Mouse (Mus musculus) 416B (cell line): ENCODE measurements around the gene Mrpl33.
"Not testable (repeated sequence)": the region's sequence is repeated elsewhere in the genome, so short reads cannot be mapped to it uniquely, and the experiment has no call there.

Experiments used
- DNase-seq: peaks from one replicate; pipeline ENCODE4 v3.0.0; 2011; ENCODE audit warnings: low read depth

The Mrpl33 gene

GRCm38 (mm10) chr5:31596481-31597429 lies at the start of gene Mrpl33:
Mrpl33 (plus strand) TSS chr5:31596935.
- DNase-seq = peak; percentile 73

DNA sequence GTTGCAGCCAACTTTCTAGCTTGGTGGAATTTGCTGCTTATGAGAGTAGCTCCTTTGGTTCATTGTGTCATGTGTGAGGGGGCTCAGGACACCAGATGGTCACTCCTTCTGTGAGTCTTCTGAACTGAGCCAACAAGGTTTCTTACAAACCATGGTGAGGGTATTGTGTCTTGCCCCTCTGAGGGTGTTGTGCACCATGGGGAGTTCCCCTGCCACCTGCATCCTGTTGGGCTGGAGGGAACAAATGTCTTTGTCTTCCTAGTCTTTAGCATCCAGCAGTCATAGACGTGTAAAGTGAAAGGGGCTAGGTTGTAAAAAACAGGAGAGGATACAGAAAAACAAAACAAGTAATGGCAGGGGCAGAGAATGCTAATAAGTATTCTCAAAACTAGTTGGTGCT lies 37.3 kb upstream of the Mrpl33 start:
- DNase-seq = no peak

DNA sequence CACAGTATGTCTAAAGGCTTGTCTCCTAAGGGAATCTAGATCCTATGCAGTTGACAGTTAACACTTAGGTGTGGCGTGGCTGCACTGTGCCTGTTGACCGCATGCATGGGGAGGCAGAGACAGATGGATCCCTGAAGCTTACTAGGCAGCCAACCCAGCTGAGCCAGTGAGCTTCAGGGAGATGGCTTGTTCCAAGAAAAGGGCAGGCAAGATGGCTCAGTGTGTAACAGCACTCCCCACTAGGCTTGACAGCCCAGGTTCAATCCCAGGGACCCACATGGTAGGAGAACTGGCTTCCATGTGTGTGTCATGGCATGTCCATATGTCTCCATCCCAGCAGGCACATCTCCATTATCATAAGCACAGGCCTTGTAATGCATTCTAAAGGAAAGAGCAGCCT lies 36.4 kb upstream of the Mrpl33 start:
- DNase-seq = no peak

DNA sequence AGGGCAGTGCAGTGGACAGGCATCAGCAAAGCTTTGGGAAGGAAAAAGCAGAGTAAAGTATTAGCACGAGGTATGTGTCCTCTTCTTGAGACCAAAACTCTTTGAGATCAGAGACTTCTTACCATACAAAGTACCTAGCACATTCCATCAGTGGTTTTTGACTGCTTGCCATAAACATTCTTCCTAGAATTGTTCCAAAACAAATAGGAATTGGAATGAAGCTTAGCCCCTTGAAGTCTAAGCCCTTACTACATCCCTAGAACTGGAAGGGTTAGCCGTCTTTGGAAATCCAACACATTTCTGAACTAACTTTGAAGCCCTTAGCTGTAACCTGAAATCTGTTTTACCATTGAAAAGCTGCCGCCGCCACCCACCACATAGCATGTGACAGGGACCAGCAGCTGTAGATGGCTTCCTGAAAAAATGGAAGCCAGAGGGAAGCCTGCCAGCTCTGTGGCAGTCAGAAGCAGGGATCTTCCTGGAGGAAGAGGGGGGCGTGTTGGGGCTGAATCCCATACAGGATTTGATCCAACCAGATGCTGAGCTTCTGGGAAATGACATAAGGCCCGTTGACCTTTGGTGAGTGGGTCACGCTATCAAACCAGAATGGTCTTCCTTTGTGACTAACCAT lies 34.6 kb upstream of the Mrpl33 start:
- no peak for DNase-seq

DNA sequence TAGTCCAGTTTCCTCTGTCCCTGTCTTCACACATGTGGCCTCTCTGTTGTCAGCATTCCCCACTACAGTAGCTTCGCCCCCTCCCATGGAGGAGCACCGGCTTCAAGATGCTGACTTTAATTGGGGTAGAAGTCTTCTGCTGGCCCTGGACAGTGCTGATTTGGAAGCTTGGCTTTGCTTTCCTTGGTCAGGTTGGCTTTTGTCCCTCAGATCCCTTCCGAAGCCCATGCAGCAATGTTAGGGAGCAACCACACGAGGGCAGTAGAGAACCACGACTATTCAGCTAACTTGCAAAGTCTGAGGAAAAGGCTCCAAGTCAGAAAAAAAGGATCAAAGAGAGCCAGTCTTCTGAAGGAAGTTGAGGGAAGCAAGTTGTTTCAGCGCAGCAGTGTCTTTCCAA lies 33.2 kb upstream of the Mrpl33 start:
- peak; percentile 81 for DNase-seq

DNA sequence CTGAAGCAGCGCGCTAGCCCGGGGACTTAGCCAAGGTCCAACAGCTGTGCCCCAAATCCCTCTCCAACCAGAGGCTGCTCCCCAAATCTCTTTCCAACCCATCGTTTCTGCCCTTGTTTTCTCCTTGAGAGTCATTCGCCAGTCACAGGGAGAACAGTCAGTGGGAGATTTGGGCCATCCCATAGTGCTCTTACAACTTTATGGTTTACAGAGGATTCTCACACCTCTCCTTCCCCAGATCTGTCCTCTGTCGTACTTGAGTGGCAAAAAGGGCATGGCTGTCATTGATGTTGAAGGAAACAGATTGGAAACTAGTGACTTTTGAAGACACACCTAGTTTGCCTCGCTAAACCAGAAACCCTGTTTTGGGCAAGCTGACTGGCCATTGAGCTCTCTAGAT lies 32.8 kb upstream of the Mrpl33 start:
- no peak for DNase-seq

DNA sequence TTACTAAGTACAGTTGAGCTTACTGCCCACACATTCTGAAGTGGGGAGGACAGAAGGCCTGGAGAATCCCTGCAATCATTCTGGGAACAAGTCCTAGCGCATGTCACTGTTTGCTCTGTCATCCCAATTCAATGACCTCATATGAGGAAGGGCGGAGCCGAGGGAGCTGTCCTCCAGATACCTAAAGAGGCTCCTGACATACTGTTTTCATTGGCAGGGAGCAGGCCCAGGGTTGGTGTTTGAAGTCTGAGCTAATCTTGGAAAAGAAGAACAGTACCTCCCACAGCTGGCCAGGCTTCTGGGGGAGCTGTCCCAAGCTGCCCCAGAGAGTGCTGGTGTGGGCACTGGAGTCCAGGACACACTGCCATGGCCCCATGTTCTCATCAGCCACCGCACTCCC lies 31.8 kb upstream of the Mrpl33 start:
- DNase-seq = no peak

GRCm38 (mm10) chr5:31566026-31566425 lies 30.7 kb upstream of the Mrpl33 start:
- no peak for DNase-seq

DNA sequence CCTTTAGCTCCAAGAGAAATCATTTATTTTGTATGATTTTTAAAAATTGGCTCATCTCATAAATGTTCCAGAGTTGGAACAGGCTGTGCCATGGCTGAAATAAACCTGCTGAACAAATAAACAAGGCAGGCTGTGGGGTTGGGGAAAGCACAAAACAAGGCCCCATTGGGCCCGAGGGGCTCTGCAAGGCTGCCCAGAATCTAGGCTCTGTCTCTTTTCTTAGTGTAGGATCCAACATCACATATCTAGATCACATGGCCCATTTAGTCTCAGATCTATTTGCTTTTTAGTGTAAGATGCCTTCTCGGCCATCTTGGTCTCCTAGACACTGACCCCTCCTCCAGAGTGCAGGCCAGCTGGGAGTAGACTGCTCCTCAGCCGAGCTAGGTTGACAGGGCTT lies 30.3 kb upstream of the Mrpl33 start:
- no peak for DNase-seq

DNA sequence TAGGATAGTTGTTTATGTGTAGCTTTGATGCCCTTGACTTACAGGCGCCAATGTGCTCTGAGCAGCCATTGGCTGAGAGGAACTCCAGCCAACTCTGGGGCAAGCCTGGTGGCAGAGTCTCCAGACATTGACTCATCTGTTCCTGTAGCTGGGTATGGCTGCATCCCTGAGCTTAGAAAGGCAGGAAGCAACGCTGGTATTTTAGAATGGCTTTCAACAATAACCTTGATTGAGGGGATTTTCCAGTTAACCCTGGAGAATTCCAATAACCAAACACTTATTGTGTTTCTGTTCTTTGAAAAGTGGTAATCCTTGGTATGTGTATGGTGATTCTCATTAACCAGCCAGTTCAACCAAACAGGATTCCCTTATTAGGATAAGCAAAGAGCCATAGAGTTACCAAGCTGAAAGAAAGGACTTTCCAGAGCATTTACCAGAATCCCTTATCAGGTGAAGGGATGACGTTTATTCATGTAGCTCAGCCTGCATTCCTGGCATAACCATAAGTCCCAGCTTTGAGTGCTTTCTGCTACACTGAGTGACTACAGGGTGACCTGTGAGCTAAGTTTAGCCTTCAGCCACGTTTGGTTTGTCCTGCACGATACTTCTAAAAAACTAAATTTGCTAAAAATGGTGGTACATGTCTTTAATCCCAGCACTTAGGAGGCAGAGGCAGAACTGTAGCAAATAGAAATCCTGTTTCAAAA lies 28.6 kb upstream of the Mrpl33 start:
- peak; percentile 24 for DNase-seq

GRCm38 (mm10) chr5:31571023-31571608 lies 25.6 kb upstream of the Mrpl33 start:
- DNase-seq = peak; percentile 60

DNA sequence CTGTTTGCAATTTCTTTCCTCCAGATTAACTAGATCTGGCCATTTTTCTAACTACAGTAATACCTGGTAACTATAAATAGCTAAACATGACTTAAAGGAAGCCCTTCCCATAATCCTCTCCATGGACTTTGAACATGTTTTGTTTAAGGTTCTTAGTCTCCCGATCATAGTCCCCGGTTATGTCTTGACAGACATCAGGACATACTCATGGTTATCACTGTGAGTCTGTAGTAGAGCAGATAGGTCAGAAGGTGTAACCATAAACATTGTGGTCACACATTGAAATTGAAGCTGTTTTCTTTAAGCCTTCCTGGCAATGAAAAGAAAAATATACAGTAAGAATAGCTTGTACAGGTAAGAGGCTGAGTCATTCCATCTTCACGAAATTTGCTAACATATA lies 23.0 kb upstream of the Mrpl33 start:
- no peak for DNase-seq

- DNase-seq = peak; percentile 98
These were observed 20.2 kb upstream of the Mrpl33 start for GRCm38 (mm10) chr5:31576539-31576975.

- DNase-seq = peak; percentile 33
These were observed 15.5 kb upstream of the Mrpl33 start for GRCm38 (mm10) chr5:31581263-31581662.

- no peak for DNase-seq
These were observed 14.8 kb upstream of the Mrpl33 start for GRCm38 (mm10) chr5:31581932-31582331.

GRCm38 (mm10) chr5:31583261-31583660 lies 13.5 kb upstream of the Mrpl33 start:
- DNase-seq = no peak

DNA sequence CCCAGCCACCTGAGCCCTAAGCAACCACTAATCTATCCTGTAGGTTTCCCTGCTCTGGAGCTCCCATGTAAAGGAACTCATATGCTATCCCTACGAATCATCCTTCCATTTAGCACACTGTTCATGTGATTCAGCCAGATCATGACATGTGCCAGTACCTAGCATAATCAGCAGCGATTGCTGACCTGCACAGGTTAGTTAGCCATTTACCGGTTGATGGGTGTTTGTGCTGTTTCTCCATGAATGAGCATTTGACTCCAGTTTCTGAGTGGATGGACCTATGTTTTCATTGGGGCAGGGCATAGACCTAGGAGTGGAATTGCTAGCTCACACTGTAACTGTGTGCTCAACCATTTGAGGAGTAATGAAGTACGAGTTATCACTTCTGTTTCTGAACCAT lies 11.2 kb upstream of the Mrpl33 start:
- DNase-seq = no peak

GRCm38 (mm10) chr5:31588016-31588415 lies 8.7 kb upstream of the Mrpl33 start:
- no peak for DNase-seq

DNA sequence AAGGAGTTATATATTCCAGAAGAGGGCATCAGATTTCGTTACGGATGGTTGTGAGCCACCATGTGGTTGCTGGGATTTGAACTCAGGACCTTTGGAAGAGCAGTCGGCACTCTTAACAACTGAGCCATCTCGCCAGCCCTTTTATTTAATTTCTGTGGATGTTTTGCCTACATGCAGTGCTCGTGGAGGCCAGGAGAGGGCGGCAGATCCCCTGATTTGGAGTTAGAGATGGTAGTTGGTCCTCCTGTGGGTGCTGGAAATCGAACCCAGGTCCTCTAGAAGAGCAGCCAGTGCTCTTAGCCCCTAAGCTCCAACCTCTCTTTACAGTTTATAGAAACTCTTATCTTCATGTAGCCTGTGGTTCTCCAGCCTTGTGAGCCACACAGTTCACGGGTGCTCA lies 8.1 kb upstream of the Mrpl33 start:
- not testable (repeated sequence) for DNase-seq

DNA sequence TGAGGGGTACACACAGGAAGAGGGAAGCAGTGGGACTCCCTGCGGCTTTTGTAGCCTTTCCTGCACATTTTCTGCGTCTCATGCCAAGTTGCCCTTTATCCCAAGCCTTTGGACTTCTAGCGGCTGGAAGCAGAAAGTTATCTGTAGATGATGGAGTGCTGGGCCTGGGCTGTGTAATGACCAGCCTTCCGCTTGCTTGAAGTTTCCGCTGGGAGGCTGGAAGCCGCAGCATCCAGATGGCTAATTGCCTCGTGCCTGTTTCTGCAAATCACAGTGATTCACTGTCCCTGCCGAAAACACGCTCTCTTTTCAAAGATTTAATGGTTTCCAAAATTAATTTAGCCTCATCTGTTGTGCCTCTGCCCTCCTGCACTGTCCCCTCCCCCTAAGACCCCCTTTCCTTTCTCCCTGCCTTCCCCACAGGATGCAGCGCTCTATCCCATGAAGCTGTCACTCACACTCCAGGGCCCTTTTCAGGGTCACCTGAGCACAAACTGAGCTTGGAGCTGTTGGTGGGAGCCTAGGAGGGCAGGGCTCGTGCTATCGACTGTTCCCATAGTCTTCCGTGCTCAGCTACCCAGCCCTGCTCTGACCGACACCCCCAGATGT lies 6.9 kb upstream of the Mrpl33 start:
- no peak for DNase-seq

- DNase-seq = no peak
These were observed 5.6 kb upstream of the Mrpl33 start for GRCm38 (mm10) chr5:31591122-31591521.

DNA sequence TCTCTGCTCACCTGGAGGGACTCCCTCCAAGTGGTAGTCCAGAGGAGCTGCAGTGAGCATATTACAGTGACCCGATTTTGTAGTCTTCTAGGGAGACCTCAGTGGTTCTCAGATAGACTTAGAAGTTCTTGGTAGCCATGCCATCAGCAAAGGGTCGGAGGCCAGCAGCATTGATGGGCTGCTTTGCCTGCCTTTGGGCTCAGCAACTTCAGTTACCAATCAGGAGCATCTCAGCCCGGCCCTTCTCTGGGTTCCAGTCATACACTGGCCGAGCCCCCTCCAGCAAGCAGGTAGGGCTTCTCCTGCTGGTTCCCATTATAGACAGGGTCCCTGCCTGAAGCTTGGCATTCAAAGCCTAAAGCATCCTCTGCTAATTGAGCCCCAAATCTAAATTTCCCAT lies 867 bp upstream of the Mrpl33 start:
- no peak for DNase-seq
